Mouse (Mus musculus): ENCODE data around the gene Herpud1. TPM values are rescaled to one million over a fixed set of nuclear protein-coding genes. Genes with fewer than 3 reads are reported as not detected.

Herpud1 gene
- polyA plus RNA-seq, 1 experiment from 2014 or later = 50.9 TPM

DNA sequence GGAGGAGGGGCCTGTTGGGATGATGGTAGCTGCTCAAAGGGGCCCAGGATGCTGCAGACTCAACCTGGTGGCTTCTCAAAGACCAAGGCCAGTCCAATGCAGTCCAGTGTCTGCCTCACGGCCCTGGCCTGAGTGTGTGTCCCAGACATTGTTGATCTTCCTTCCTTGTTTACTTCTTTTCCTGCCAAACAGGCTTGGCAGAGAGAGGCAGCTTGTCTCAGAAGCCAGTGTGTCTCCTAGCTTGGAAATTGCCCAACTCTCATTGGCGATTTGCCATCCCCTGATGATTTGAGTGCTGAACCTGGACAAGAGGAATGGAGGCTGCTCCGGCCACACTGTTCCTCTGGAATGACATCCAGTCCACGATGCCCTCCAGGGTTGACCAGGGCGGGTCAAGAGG lies 27.7 kb upstream of the Herpud1 start:
- Histone ChIP-seq H3K9ac (no peak overlapping the region), H3K4me2 (no peak overlapping the region), H3K9me3 (replicated peaks) (no peaks in the 10 kb centered on the region), H3K27ac (no peak overlapping the region), H3K4me3 (no peak overlapping the region), H3K4me1 (peaks cover 6% of the 10 kb centered on the region), H3K27me3 (no peaks in the 10 kb centered on the region), H3K36me3 (ENCODE audit: poor library complexity, severe bottlenecking) (no peaks in the 10 kb centered on the region)
- WGBS = 68% methylated on average over 5 of the region's 5 CpGs
- ATAC-seq = no peak

DNA sequence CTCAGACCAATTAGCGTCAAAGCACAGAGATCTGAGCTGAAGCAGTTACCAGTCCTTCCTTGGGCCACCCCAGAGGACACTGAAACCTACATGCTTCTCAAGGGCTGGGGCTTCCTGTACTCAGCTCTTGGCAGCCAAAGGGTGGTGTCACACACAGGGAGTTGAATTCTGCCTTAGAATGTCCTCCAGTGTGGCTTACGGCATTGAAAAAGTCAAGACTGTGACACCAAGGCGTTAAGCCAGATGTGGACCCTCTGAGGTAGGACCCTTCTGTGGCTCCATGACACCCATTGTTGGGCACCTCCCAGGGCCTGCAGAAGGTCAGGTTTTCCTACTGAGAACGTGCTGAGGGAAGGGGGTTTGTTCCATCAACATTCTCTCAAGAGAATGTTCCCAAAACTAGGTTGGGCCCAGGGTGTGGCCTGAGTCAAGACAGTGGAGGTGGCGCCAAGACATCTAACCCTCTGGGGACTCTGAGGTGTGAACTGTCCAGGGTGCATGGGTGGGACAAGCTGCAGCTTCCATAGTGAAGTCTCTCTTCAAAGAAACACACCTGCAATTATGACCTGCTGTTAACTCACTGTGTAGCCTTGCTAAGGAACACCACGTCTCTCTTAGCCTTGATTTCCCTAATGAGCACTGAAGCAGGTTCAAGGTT lies 24.3 kb upstream of the Herpud1 start:
- no peak for ATAC-seq
- Histone ChIP-seq H3K4me3 (no peak overlapping the region), H3K36me3 (ENCODE audit: poor library complexity, severe bottlenecking) (no peaks in the 10 kb centered on the region), H3K9ac (no peak overlapping the region), H3K27ac (no peak overlapping the region), H3K9me3 (replicated peaks) (no peaks in the 10 kb centered on the region), H3K27me3 (no peaks in the 10 kb centered on the region), H3K4me2 (no peak overlapping the region), H3K4me1 (peaks cover 6% of the 10 kb centered on the region)
- WGBS = 90% methylated on average over 6 of the region's 6 CpGs

DNA sequence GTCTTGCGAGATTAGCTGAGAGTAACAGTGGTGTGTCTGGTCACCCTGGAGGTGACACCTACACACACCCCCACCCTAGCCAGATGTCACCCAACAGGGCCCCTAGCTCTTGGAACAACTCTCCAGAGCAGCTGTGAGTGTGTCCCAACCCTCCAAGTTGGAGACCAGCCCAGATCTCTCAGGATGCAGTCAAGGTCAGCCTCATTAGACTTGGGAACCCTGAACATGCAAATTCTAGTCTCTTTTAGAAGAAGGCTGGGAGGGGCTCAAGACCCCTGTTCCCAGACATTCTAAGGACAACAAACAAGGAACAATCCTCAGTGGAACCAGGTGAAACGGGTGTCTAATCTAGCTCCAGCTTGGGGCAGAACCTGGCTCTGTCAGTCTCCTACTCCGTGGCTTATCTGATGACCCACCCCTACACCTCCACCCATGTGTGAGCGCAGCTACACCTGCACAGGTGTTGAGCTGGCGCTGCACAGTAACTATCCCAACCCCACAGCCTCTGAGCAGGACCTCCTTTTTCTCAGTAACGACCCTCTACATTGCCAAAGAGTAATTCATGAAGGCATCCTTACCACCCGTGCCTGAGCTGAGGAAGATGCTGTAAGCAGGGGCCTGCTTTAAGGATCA lies 23.5 kb upstream of the Herpud1 start:
- no peaks in the 10 kb centered on the region for H3K27me3 ChIP-seq
- H3K36me3 ChIP-seq (ENCODE audit: poor library complexity, severe bottlenecking) = no peaks in the 10 kb centered on the region
- H3K4me1 ChIP-seq = peaks cover 6% of the 10 kb centered on the region
- no peak overlapping the region for H3K9ac ChIP-seq
- no peak for ATAC-seq
- H3K27ac ChIP-seq = no peak overlapping the region
- WGBS = 79% methylated on average over 7 of the region's 7 CpGs
- H3K4me3 ChIP-seq = no peak overlapping the region
- H3K4me2 ChIP-seq = no peak overlapping the region
- H3K9me3 ChIP-seq (replicated peaks) = no peaks in the 10 kb centered on the region

DNA sequence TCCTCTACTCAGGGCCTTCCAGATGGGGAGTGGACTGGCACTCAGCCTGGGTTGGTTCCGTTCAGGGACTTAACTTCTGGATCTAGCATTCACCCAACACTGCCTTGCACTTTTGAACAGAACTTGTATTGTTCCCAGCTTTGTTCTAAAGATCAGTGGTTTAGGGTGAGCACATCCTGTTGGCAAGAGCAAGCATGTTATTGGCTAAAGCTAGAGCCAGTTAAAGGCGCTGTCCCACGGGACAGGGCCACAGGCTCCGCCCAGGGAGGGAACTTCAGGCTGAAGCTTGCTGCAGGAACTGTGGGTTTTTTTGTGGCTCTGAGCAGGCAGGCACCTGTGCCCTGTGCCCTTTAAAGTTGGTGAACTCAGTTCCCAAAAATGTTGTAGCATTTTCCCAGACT lies 22.9 kb upstream of the Herpud1 start:
- no peak overlapping the region for H3K4me2 ChIP-seq
- WGBS = 49% methylated on average over 4 of the region's 4 CpGs
- no peaks in the 10 kb centered on the region for H3K27me3 ChIP-seq
- peaks cover 5% of the 10 kb centered on the region for H3K4me1 ChIP-seq
- no peaks in the 10 kb centered on the region for H3K36me3 ChIP-seq (ENCODE audit: poor library complexity, severe bottlenecking)
- H3K9me3 ChIP-seq (replicated peaks) = no peaks in the 10 kb centered on the region
- no peak overlapping the region for H3K4me3 ChIP-seq
- no peak overlapping the region for H3K9ac ChIP-seq
- ATAC-seq = no peak
- H3K27ac ChIP-seq = no peak overlapping the region

DNA sequence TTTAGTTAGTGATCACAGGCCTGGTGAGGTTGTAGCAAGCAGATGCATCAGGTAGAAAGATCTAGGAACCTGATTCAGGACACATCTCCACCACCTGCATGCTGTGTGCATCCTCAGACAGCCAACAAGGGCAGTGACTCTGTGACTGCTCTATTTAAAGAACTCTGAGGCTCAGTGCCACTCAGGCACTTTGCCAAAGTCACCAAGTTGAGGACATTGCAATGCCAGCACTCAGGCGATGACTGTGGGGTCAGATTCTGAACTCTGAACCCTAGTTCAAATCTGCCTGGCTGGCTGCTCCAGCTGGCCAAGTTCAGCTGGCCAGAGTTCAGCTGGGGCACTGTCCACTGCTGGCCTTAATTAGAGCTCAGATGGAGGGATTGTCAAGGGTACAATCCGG lies 22.3 kb upstream of the Herpud1 start:
- Histone ChIP-seq H3K27ac (no peak overlapping the region), H3K27me3 (no peaks in the 10 kb centered on the region), H3K4me1 (no peaks in the 10 kb centered on the region), H3K36me3 (ENCODE audit: poor library complexity, severe bottlenecking) (no peaks in the 10 kb centered on the region), H3K9me3 (replicated peaks) (no peaks in the 10 kb centered on the region), H3K4me2 (no peak overlapping the region), H3K9ac (no peak overlapping the region), H3K4me3 (no peak overlapping the region)
- WGBS = 93% methylated on average over 2 of the region's 2 CpGs
- ATAC-seq = no peak

DNA sequence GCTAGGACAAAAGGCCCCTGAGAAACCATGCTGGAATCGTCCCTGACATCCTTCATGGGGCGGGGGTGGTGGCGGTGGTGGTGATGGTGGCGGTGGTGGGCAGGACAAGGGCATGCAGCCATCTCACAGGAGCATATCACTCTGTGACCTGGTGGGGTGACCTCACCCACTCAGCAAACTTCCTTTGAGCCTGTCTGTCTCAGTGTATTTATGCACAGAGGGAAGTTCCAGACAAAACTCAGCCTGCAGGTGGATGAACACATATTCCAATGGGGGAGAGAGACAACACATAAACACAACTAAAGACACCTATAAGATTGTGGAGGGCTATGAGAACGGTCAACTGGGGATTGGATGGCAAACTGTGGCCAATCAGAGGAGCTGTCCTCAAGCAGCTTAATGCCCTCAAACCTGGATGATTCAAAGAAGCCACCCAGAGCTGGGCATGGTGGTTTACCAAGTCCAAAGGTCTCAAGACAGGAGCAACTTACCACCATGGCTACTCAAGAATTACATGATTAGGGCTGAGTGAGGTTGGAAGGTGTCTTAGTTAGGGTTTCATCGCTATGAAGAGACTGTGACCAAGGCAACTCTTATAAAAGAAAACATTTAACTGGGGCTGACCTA lies 21.4 kb upstream of the Herpud1 start:
- no peaks in the 10 kb centered on the region for H3K4me1 ChIP-seq
- ATAC-seq = no peak
- H3K4me2 ChIP-seq = no peak overlapping the region
- no peaks in the 10 kb centered on the region for H3K9me3 ChIP-seq (replicated peaks)
- WGBS = 86% methylated on average over 6 of the region's 6 CpGs
- H3K27me3 ChIP-seq = no peaks in the 10 kb centered on the region
- H3K36me3 ChIP-seq (ENCODE audit: poor library complexity, severe bottlenecking) = no peaks in the 10 kb centered on the region
- no peak overlapping the region for H3K4me3 ChIP-seq
- H3K9ac ChIP-seq = no peak overlapping the region
- H3K27ac ChIP-seq = no peak overlapping the region

DNA sequence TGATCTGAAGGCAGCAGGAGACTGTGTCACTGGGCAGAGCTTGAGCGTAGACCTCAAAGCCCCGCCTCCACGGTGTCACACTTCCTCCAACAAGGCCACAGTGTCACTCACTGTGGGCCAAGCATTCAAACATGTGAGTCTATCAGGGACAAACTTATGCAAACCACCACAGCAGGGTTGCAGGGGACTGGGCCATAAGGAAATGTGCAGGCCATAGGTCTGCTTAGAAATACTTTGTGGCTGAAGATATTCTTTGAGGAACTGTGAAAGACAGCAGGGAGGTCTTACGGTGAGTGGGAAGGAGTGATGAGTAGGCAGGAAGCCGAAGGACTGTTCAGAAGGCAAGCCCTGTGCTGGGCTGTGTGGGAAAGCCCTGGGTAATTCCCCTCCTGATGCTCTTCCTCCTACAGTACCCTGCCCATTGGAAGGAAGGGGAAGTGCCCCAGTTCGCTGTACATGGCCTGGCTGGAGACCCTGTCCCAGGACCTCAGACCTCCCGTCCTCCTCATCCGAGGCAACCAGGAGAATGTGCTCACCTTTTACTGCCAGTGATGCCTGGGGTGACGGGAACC lies 20.7 kb upstream of the Herpud1 start:
- Histone ChIP-seq H3K9me3 (replicated peaks) (no peaks in the 10 kb centered on the region), H3K4me2 (no peak overlapping the region), H3K36me3 (ENCODE audit: poor library complexity, severe bottlenecking) (no peaks in the 10 kb centered on the region), H3K27ac (no peak overlapping the region), H3K9ac (no peak overlapping the region), H3K4me1 (no peaks in the 10 kb centered on the region), H3K27me3 (no peaks in the 10 kb centered on the region), H3K4me3 (no peak overlapping the region)
- no peak for ATAC-seq
- WGBS = 89% methylated on average over 9 of the region's 9 CpGs

DNA sequence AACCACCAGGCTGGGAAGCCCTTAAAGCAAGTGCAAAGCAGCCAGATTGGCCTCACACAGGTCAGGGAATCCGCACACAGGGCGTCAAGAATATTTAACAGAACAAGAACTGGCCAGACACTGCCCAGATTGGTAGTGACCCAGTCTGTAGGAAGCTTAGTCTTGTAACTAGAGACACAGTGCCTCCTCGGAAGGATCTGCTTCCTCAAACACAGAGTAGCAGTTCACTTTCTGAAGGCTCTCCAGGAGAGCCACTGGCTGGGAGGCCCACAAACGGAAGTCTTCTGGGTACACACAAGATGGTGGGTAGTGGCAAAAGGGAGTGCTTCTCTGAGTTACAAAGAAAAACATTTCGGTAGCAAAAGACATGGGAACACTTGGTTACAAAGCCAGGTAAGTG lies 15.4 kb upstream of the Herpud1 start:
- Histone ChIP-seq H3K9me3 (replicated peaks) (no peaks in the 10 kb centered on the region), H3K36me3 (ENCODE audit: poor library complexity, severe bottlenecking) (no peaks in the 10 kb centered on the region), H3K4me3 (no peak overlapping the region), H3K9ac (no peak overlapping the region), H3K27me3 (no peaks in the 10 kb centered on the region), H3K4me1 (no peaks in the 10 kb centered on the region), H3K4me2 (no peak overlapping the region), H3K27ac (no peak overlapping the region)
- WGBS = 77% methylated on average over 5 of the region's 5 CpGs
- no peak for ATAC-seq

DNA sequence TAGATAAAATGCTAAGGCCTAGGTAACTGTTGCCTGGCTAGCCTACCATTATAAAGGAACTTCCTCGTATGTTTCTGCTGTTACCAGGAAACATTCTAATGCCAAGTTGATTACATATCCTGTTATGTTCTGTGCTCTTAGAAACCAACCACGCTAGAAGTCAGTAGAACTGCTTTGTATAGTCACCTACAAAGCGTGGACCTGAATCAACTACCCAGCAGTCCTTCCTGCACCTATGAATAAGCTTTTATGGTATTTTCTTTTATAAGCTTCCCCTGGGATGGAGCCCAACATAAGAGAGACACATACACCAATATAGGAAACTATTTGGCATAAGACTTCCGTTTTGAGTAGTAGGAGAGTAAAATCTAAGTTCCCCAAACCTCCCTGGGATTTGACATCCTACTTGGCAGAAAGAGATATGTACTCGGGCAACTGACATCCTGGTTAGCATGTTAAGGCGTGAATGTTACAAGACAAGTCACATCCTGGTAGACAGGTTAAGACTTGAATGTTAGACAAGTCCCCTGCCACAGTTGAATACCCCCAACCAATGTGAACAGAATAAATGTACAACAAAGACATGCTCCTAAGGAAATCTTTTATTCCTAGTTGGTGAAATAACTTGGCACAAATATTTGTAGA lies 13.2 kb upstream of the Herpud1 start:
- Histone ChIP-seq H3K4me3 (no peak overlapping the region), H3K27ac (no peak overlapping the region), H3K9ac (no peak overlapping the region), H3K36me3 (ENCODE audit: poor library complexity, severe bottlenecking) (no peaks in the 10 kb centered on the region), H3K9me3 (replicated peaks) (no peaks in the 10 kb centered on the region), H3K27me3 (no peaks in the 10 kb centered on the region), H3K4me2 (no peak overlapping the region), H3K4me1 (no peaks in the 10 kb centered on the region)
- 87% methylated on average over 6 of the region's 6 CpGs for WGBS
- no peak for ATAC-seq

DNA sequence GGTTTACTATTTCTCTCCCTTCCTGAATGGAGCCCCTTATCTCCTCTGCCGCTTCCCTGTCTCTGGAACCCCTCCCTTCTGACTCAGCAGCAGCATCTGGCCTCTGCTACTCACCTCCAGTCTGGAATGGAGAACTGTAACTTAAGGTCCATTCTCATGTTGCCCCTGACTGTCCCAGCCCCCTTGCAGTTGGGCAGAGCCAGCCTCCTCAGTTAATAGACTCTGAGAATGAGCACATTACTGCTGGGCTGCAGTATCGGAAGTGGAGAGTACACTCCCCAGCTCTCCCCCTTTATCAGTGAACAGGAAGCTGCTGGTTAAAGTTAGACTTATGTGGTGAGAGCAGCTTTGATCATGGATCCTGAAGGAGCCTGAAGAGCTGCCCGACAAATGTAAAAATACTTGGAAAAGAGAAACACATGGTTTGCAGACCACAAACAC lies 10.7 kb upstream of the Herpud1 start:
- H3K4me2 ChIP-seq = no peak overlapping the region
- 79% methylated on average over 3 of the region's 3 CpGs for WGBS
- H3K27ac ChIP-seq = no peak overlapping the region
- H3K4me3 ChIP-seq = no peak overlapping the region
- no peak overlapping the region for H3K9ac ChIP-seq
- no peak for ATAC-seq
- H3K36me3 ChIP-seq (ENCODE audit: poor library complexity, severe bottlenecking) = no peaks in the 10 kb centered on the region
- H3K4me1 ChIP-seq = no peaks in the 10 kb centered on the region
- no peaks in the 10 kb centered on the region for H3K9me3 ChIP-seq (replicated peaks)
- no peaks in the 10 kb centered on the region for H3K27me3 ChIP-seq

DNA sequence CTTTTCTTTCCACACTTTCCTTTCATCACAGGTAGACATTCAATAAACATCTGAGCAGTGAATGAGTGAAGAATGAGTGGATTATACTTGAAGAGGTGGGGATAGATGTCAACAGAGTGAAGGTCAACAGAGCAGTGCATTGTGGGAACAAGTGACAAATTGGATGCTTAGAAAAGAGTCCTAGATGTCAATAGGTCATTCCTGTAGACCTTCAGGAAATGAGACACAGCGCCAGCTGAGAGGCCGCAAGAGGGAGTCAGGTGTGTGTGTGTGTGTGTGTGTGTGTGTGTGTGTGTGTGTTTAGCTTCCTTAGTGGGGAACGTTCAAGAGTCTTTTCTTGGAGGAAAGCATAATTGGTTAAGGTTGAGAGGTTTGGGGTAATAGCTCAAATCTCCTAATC lies 10.1 kb upstream of the Herpud1 start:
- H3K9me3 ChIP-seq (replicated peaks) = no peaks in the 10 kb centered on the region
- H3K4me2 ChIP-seq = no peak overlapping the region
- H3K27me3 ChIP-seq = no peaks in the 10 kb centered on the region
- ATAC-seq = no peak
- no peaks in the 10 kb centered on the region for H3K36me3 ChIP-seq (ENCODE audit: poor library complexity, severe bottlenecking)
- no peak overlapping the region for H3K27ac ChIP-seq
- 85% methylated on average over 3 of the region's 3 CpGs for WGBS
- no peak overlapping the region for H3K4me3 ChIP-seq
- no peak overlapping the region for H3K9ac ChIP-seq
- no peaks in the 10 kb centered on the region for H3K4me1 ChIP-seq

DNA sequence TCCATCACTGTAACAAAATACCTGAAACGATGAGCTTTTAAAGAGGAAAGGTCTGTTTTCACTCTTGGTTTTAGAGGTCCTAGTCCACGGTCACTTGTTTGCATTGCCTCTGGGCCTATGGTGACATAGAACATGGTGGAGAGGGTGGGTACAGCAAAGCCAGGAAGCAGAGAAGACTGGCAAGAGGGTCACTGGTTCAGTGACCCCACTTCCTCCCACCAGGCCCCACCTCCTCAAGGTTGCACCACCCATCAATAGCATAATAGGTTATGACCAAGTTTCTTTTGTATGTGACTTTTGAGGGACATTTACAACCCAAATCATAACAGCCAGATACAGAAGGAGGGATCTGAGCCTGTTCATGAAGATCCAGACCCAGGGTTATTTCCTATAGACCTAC lies 9.7 kb upstream of the Herpud1 start:
- no peaks in the 10 kb centered on the region for H3K4me1 ChIP-seq
- H3K4me3 ChIP-seq = no peak overlapping the region
- H3K9ac ChIP-seq = no peak overlapping the region
- 98% methylated on average over 2 of the region's 2 CpGs for WGBS
- H3K36me3 ChIP-seq (ENCODE audit: poor library complexity, severe bottlenecking) = no peaks in the 10 kb centered on the region
- H3K9me3 ChIP-seq (replicated peaks) = no peaks in the 10 kb centered on the region
- H3K4me2 ChIP-seq = no peak overlapping the region
- ATAC-seq = no peak
- no peaks in the 10 kb centered on the region for H3K27me3 ChIP-seq
- no peak overlapping the region for H3K27ac ChIP-seq

All from forebrain, embryonic 13.5 days (tissue).